Mouse (Mus musculus) kidney, postnatal 0 days (tissue): ENCODE data around the gene Pcsk1n. TPM values are rescaled to one million over a fixed set of nuclear protein-coding genes. Genes with fewer than 3 reads are reported as not detected.

Experiments
- ATAC-seq: fragments of 200-750 bp; cut with Nextera tagmentation; replicated peaks from 2 replicates; pipeline ENCODE4 v1.8.0; 2017; ENCODE audit warnings: low read depth, moderate number of reproducible peaks, moderate TSS enrichment, moderate library complexity; ENCODE audit not compliant: low FRiP score
- DNase-seq: peaks from one replicate; pipeline ENCODE4 v3.0.0-alpha.2; 2016; ENCODE audit warnings: low spot score
- H3K27ac ChIP-seq: fragments of 300-500 bp; sonication (generic); 2 replicates; pipeline ENCODE4 v1.5.1; 2014; ENCODE audit warnings: mild to moderate bottlenecking
- H3K27me3 ChIP-seq: fragments of 300-500 bp; sonication (generic); 2 replicates; pipeline ENCODE4 v1.6.1; 2014; ENCODE audit warnings: low read length, mixed read lengths; ENCODE audit not compliant: insufficient read depth
- H3K36me3 ChIP-seq: fragments of 300-500 bp; sonication (generic); 2 replicates; pipeline ENCODE4 v1.6.1; 2014; ENCODE audit warnings: low read length, mixed read lengths; ENCODE audit not compliant: insufficient read depth
- H3K4me1 ChIP-seq: fragments of 300-500 bp; sonication (generic); replicated peaks from 2 replicates; pipeline ENCODE4 v1.6.1; 2014; ENCODE audit warnings: antibody characterized with exemption, low read length, mixed read lengths; ENCODE audit not compliant: insufficient read depth
- H3K4me2 ChIP-seq: fragments of 300-500 bp; sonication (generic); 2 replicates; pipeline ENCODE4 v1.6.1; 2014; ENCODE audit warnings: mild to moderate bottlenecking, low read length, moderate library complexity, mixed read lengths
- H3K4me3 ChIP-seq: fragments of 300-500 bp; sonication (generic); replicated peaks from 2 replicates; pipeline ENCODE4 v1.5.1; 2014; ENCODE audit warnings: low read depth, low read length
- H3K9ac ChIP-seq: fragments of 300-500 bp; sonication (generic); 2 replicates; pipeline ENCODE4 v1.6.1; 2014; ENCODE audit warnings: low read depth, low read length
- H3K9me3 ChIP-seq: fragments of 300-500 bp; sonication (generic); replicated peaks from 2 replicates; pipeline ENCODE4 v1.6.1; 2016; ENCODE audit warnings: low read length, inconsistent platforms, mixed read lengths
- CTCF ChIP-seq: IDR thresholded peaks from 2 replicates; pipeline ENCODE4 v1.5.1; 2016; ENCODE audit warnings: antibody characterized with exemption, low read depth, mild to moderate bottlenecking, moderate library complexity
- WGBS: fragments of 180-500 bp; shearing (Covaris S2); extraction: QIAGEN DNeasy Blood & Tissue Kit; methylation state at CpG from one replicate; pipeline ENCODE4 v1.1.7; 2014; 5-methylcytosine and 5-hydroxymethylcytosine counted together
- polyA plus RNA-seq: library from polyadenylated mRNA; unstranded; fragments of >200 nt; fragmentation: Nextera tagmentation; extraction: Ambion mirVana; gene quantifications from 2 replicates; pipeline ENCODE4 v1.2.1, GENCODE M21; 2015

Gene Pcsk1n
- polyA plus RNA-seq, 1 experiment from 2014 or later, result 0.59 TPM

GRCm38 (mm10) chrX:7963829-7964626 is 44.4 kb downstream of the Pcsk1n start:
- H3K4me3 ChIP-seq, result no peak overlapping the region
- ATAC-seq (no peak), DNase-seq (no peak)
- no peaks in the 10 kb centered on the region for H3K36me3 ChIP-seq
- no peak overlapping the region for H3K27ac ChIP-seq
- H3K4me2 ChIP-seq, result no peak overlapping the region
- WGBS, result 69% methylated on average over 7 of the region's 7 CpGs
- H3K4me1 ChIP-seq, result no peaks in the 10 kb centered on the region
- no peaks in the 10 kb centered on the region for H3K27me3 ChIP-seq
- no peaks in the 10 kb centered on the region for H3K9me3 ChIP-seq
- no peak overlapping the region for H3K9ac ChIP-seq
- TF ChIP-seq CTCF, result no peak

GRCm38 (mm10) chrX:7966161-7966560 is 46.5 kb downstream of the Pcsk1n start:
- Histone ChIP-seq H3K36me3 (no peaks in the 10 kb centered on the region), H3K9ac (no peak overlapping the region), H3K27ac (no peak overlapping the region), H3K4me2 (no peak overlapping the region), H3K4me1 (no peaks in the 10 kb centered on the region), H3K9me3 (no peaks in the 10 kb centered on the region), H3K27me3 (no peaks in the 10 kb centered on the region), H3K4me3 (no peak overlapping the region)
- 72% methylated on average over 4 of the region's 4 CpGs for WGBS
- ATAC-seq (no peak), DNase-seq (no peak)
- TF ChIP-seq CTCF, result no peak

GRCm38 (mm10) chrX:7967596-7968201 is 48.1 kb downstream of the Pcsk1n start:
- ATAC-seq (no peak), DNase-seq (no peak)
- Histone ChIP-seq H3K4me1 (no peaks in the 10 kb centered on the region), H3K9ac (no peak overlapping the region), H3K4me3 (no peak overlapping the region), H3K4me2 (no peak overlapping the region), H3K27ac (no peak overlapping the region), H3K27me3 (no peaks in the 10 kb centered on the region), H3K36me3 (no peaks in the 10 kb centered on the region), H3K9me3 (no peaks in the 10 kb centered on the region)
- TF ChIP-seq CTCF, result no peak
- 79% methylated on average over 7 of the region's 9 CpGs for WGBS

GRCm38 (mm10) chrX:7968226-7968625 is 48.6 kb downstream of the Pcsk1n start:
- no peaks in the 10 kb centered on the region for H3K9me3 ChIP-seq
- DNase-seq, result no peak
- no peak overlapping the region for H3K27ac ChIP-seq
- H3K27me3 ChIP-seq, result no peaks in the 10 kb centered on the region
- no peak for ATAC-seq
- no peaks in the 10 kb centered on the region for H3K36me3 ChIP-seq
- WGBS, result 74% methylated on average over 8 of the region's 8 CpGs
- no peak overlapping the region for H3K4me3 ChIP-seq
- no peak for TF ChIP-seq CTCF
- H3K4me1 ChIP-seq, result no peaks in the 10 kb centered on the region
- no peak overlapping the region for H3K4me2 ChIP-seq
- H3K9ac ChIP-seq, result no peak overlapping the region

- ATAC-seq (no peak), DNase-seq (no peak)
- Histone ChIP-seq H3K36me3 (no peaks in the 10 kb centered on the region), H3K4me2 (no peak overlapping the region), H3K9ac (no peak overlapping the region), H3K4me3 (no peak overlapping the region), H3K27ac (no peak overlapping the region), H3K4me1 (no peaks in the 10 kb centered on the region), H3K27me3 (no peaks in the 10 kb centered on the region), H3K9me3 (no peaks in the 10 kb centered on the region)
- WGBS, result 89% methylated on average over 3 of the region's 3 CpGs
- TF ChIP-seq CTCF, result no peak
Measured at GRCm38 (mm10) chrX:7968899-7969298, 49.3 kb downstream of the Pcsk1n start.

GRCm38 (mm10) chrX:7971292-7971691 is 51.7 kb downstream of the Pcsk1n start:
- H3K4me3 ChIP-seq, result no peak overlapping the region
- H3K4me1 ChIP-seq, result no peaks in the 10 kb centered on the region
- 81% methylated on average over 4 of the region's 4 CpGs for WGBS
- H3K27ac ChIP-seq, result no peak overlapping the region
- H3K36me3 ChIP-seq, result no peaks in the 10 kb centered on the region
- H3K9ac ChIP-seq, result no peak overlapping the region
- no peak for TF ChIP-seq CTCF
- no peak overlapping the region for H3K4me2 ChIP-seq
- no peaks in the 10 kb centered on the region for H3K9me3 ChIP-seq
- DNase-seq (no peak), ATAC-seq (no peak)
- H3K27me3 ChIP-seq, result no peaks in the 10 kb centered on the region

Other genes with a start within 250 kb of the Pcsk1n start
- gene Plp2, start 248.4 kb upstream of the Pcsk1n start, polyA plus RNA-seq, result 142 and 153 TPM in 2 replicates
- 1.5 and 2.3 TPM in 2 replicates for gene Magix, start 238.6 kb upstream of the Pcsk1n start, polyA plus RNA-seq
- gene Gpkow, start 222.7 kb upstream of the Pcsk1n start, polyA plus RNA-seq, result 32.7 and 36.2 TPM in 2 replicates
- 39.6 and 40.6 TPM in 2 replicates for gene Wdr45, start 205.5 kb upstream of the Pcsk1n start, polyA plus RNA-seq
- 0.30 TPM in 1 of 2 replicates, not detected in the other for gene Gm45208, start 197.6 kb upstream of the Pcsk1n start, polyA plus RNA-seq
- gene Praf2, start 191.4 kb upstream of the Pcsk1n start, polyA plus RNA-seq, result 40.9 and 41.6 TPM in 2 replicates
- 16.8 and 17.4 TPM in 2 replicates for gene Ccdc120, start 168.9 kb upstream of the Pcsk1n start, polyA plus RNA-seq
- 22.9 and 24.1 TPM in 2 replicates for gene Tfe3, start 157.3 kb upstream of the Pcsk1n start, polyA plus RNA-seq
- 29.6 and 30.1 TPM in 2 replicates for gene Gripap1, start 130.1 kb upstream of the Pcsk1n start, polyA plus RNA-seq
- gene Kcnd1, start 97.5 kb upstream of the Pcsk1n start, polyA plus RNA-seq, result 0.68 and 0.83 TPM in 2 replicates
- gene Otud5, start 78.5 kb upstream of the Pcsk1n start, polyA plus RNA-seq, result 31.8 and 36.8 TPM in 2 replicates
- 6.2 and 7.8 TPM in 2 replicates for gene Pim2, start 41.6 kb upstream of the Pcsk1n start, polyA plus RNA-seq
- 25.9 and 32.5 TPM in 2 replicates for gene Slc35a2, start 35.8 kb upstream of the Pcsk1n start, polyA plus RNA-seq
- gene Pqbp1, start 20.6 kb upstream of the Pcsk1n start, polyA plus RNA-seq, result 99.7 and 108 TPM in 2 replicates
- gene Timm17b, start 20.5 kb upstream of the Pcsk1n start, polyA plus RNA-seq, result 140 and 145 TPM in 2 replicates
- not detected in 2 replicates for gene Gm10491, start 12.0 kb upstream of the Pcsk1n start, polyA plus RNA-seq
- gene Gm10490, start 10.3 kb upstream of the Pcsk1n start, polyA plus RNA-seq, result not detected in 2 replicates
- not detected in 2 replicates for gene Eras, start 8.8 kb downstream of the Pcsk1n start, polyA plus RNA-seq
- 39.4 and 44.4 TPM in 2 replicates for gene Hdac6, start 28.1 kb downstream of the Pcsk1n start, polyA plus RNA-seq
- gene Gata1, start 58.2 kb downstream of the Pcsk1n start, polyA plus RNA-seq, result 0.08 and 0.09 TPM in 2 replicates
- 3.1 and 3.2 TPM in 2 replicates for gene Glod5, start 98.7 kb downstream of the Pcsk1n start, polyA plus RNA-seq
- 32.5 and 34.1 TPM in 2 replicates for gene Suv39h1, start 154.9 kb downstream of the Pcsk1n start, polyA plus RNA-seq
- gene Was, start 170.7 kb downstream of the Pcsk1n start, polyA plus RNA-seq, result 0.16 and 0.28 TPM in 2 replicates
- 17.9 and 19.5 TPM in 2 replicates for gene Wdr13, start 213.1 kb downstream of the Pcsk1n start, polyA plus RNA-seq
- gene Rbm3, start 226.1 kb downstream of the Pcsk1n start, polyA plus RNA-seq, result 766 and 794 TPM in 2 replicates